Mouse (Mus musculus) small intestine, adult 2 months (tissue): ENCODE measurements around the gene Gm4141. TPM values are rescaled to one million over a fixed set of nuclear protein-coding genes. Genes with fewer than 3 reads are reported as not detected.
"Not testable (repeated sequence)": the region's sequence is repeated elsewhere in the genome, so short reads cannot be mapped to it uniquely, and the experiment has no call there.

Source experiments
- H3K27ac ChIP-seq: fragments of 200-500 bp; 2 replicates; pipeline ENCODE4 v1.5.1; 2012; ENCODE audit warnings: low read depth, low read length, control low read depth, inconsistent platforms; ENCODE audit not compliant: insufficient read depth
- H3K27me3 ChIP-seq: fragments of 200-500 bp; 2 replicates; pipeline ENCODE4 v1.6.1; 2012; ENCODE audit warnings: mild to moderate bottlenecking, moderate library complexity, low read length, inconsistent platforms; ENCODE audit not compliant: control insufficient read depth, insufficient read depth
- H3K36me3 ChIP-seq: fragments of 200-500 bp; 2 replicates; pipeline ENCODE4 v1.6.1; 2012; ENCODE audit warnings: mild to moderate bottlenecking, low read length, control low read depth, inconsistent platforms; ENCODE audit not compliant: control insufficient read depth, insufficient read depth
- H3K4me1 ChIP-seq: fragments of 200-500 bp; 2 replicates; pipeline ENCODE4 v1.6.1; 2012; ENCODE audit warnings: low read length, inconsistent platforms, mixed read lengths; ENCODE audit not compliant: control insufficient read depth, insufficient read depth, insufficient read length
- H3K4me3 ChIP-seq: fragments of 200-500 bp; 2 replicates; pipeline ENCODE4 v1.5.1; 2012; ENCODE audit warnings: low read depth, mild to moderate bottlenecking, control low read depth, inconsistent platforms, low read length, moderate library complexity
- WGBS: fragments of 180-500 bp; shearing (Covaris S2); methylation state at CpG from one replicate; pipeline ENCODE4 v1.1.7; 2018; 5-methylcytosine and 5-hydroxymethylcytosine counted together
- polyA plus RNA-seq: library from polyadenylated mRNA; depleted of rRNA; stranded (reverse); fragments of >200 nt; gene quantifications from 2 replicates; pipeline ENCODE4 v1.2.3, GENCODE M21; 2012; rRNA removed

The Gm4141 gene
- not detected in 2 replicates for polyA plus RNA-seq

DNA sequence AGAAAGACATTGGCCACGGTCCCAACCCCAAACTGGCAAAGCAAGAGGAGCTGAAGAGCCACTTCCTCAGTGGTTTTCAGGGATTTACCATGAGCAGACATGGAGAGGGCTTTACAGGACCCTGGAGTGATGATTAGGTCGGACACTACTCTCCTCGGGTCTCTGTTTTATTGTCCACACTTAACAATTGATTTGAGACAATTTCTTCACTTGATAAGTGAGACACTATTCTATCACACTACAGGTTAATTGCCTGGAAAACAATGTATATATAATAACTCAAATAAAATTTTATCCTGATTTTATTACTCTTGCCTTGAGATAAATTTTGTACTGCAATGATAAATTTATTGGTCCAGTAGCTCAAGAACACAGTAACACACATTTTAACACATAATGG, at the start of gene Gm4141:
Gm4141 (minus strand) TSS at position 101 of the 400 bp plus-strand sequence.
- H3K36me3 ChIP-seq, H3K4me1 ChIP-seq, H3K4me3 ChIP-seq, H3K27ac ChIP-seq, H3K27me3 ChIP-seq: not testable (repeated sequence)
- no CpG with 5 or more reads among the region's 3 CpGs for WGBS

GRCm38 (mm10) chr7:20598921-20599320, 22.9 kb upstream of the Gm4141 start, which contains the start of gene Gm4513:
Gene Gm4513 (minus strand): TSS chr7:20599021.
- not testable (repeated sequence) for H3K4me1 ChIP-seq, H3K4me3 ChIP-seq, H3K27me3 ChIP-seq, H3K27ac ChIP-seq, H3K36me3 ChIP-seq
- 68% methylated on average over 3 of the region's 5 CpGs for WGBS

DNA sequence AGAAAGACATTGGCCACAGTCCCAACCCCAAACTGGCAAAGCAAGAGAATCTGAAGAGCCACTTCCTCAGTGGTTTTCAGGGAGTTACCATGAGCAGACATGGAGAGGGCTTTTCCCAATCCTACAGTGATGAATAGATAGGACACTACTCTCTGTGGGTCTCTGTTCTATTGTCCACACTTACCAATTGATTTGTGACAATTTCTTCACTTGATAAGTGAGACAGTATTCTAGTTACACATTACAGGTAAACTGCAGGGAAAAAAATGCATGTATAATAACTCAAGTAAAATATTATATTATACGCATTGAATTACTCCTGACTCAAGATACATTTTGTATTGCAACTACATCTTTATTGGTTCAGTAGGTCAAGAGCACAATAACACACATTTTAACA, 30.4 kb downstream of the Gm4141 start, which contains the start of gene Gm5726:
Gm5726 (minus strand) TSS at position 101 of the 400 bp plus-strand sequence.
- not testable (repeated sequence) for H3K4me3 ChIP-seq, H3K4me1 ChIP-seq, H3K36me3 ChIP-seq, H3K27ac ChIP-seq, H3K27me3 ChIP-seq
- WGBS: no CpG with 5 or more reads among the region's 1 CpGs

GRCm38 (mm10) chr7:20533537-20533936, 42.5 kb downstream of the Gm4141 start, which contains the start of gene Vmn1r104:
Gene Vmn1r104 (plus strand): TSS chr7:20533837.
- not testable (repeated sequence) for H3K4me3 ChIP-seq, H3K4me1 ChIP-seq, H3K27me3 ChIP-seq, H3K36me3 ChIP-seq, H3K27ac ChIP-seq
- WGBS: no CpG with 5 or more reads among the region's 3 CpGs

Other genes with a start within 250 kb of the Gm4141 start
- gene Gm4133, start 242.2 kb downstream of the Gm4141 start, polyA plus RNA-seq: not detected in 2 replicates
- not detected in 2 replicates for gene Gm5728, start 200.8 kb downstream of the Gm4141 start, polyA plus RNA-seq
- not detected in 2 replicates for gene Vmn1r100, start 158.3 kb downstream of the Gm4141 start, polyA plus RNA-seq
- not detected in 2 replicates for gene Vmn1r101, start 133.6 kb downstream of the Gm4141 start, polyA plus RNA-seq
- gene Gm10670, start 101.3 kb downstream of the Gm4141 start, polyA plus RNA-seq: not detected in 2 replicates
- gene Vmn1r103, start 65.7 kb downstream of the Gm4141 start, polyA plus RNA-seq: not detected in 2 replicates
- gene Vmn1r104, start 42.4 kb downstream of the Gm4141 start, polyA plus RNA-seq: not detected in 2 replicates
- not detected in 2 replicates for gene Gm5726, start 30.5 kb downstream of the Gm4141 start, polyA plus RNA-seq
- not detected in 2 replicates for gene Gm4513, start 22.8 kb upstream of the Gm4141 start, polyA plus RNA-seq
- gene Vmn1r107, start 92.7 kb upstream of the Gm4141 start, polyA plus RNA-seq: not detected in 2 replicates
- gene Vmn1r111, start 127.0 kb upstream of the Gm4141 start, polyA plus RNA-seq: not detected in 2 replicates
- gene Gm10668, start 154.4 kb upstream of the Gm4141 start, polyA plus RNA-seq: not detected in 2 replicates
- gene Vmn1r112, start 194.9 kb upstream of the Gm4141 start, polyA plus RNA-seq: not detected in 2 replicates
- gene Vmn1r113, start 211.0 kb upstream of the Gm4141 start, polyA plus RNA-seq: not detected in 2 replicates
- not detected in 2 replicates for gene Vmn1r114, start 235.9 kb upstream of the Gm4141 start, polyA plus RNA-seq